Mouse (Mus musculus) ES-Bruce4 (cell line): Measurements from ENCODE around the gene Prdx2.

Source experiments
- CTCF ChIP-seq: IDR thresholded peaks from one replicate; pipeline ENCODE4 v1.8.1; 2011; ENCODE audit warnings: low read depth, low read length
- EP300 ChIP-seq: IDR thresholded peaks from 2 replicates; pipeline ENCODE4 v1.6.1; 2011; ENCODE audit warnings: low read depth, low read length; ENCODE audit not compliant: insufficient read depth
- POLR2A ChIP-seq: IDR thresholded peaks from one replicate; pipeline ENCODE4 v1.8.1; 2011; ENCODE audit warnings: low read length; ENCODE audit not compliant: insufficient read depth

GRCm38 (mm10) chr8:84970135-84970790, 876 bp downstream of the Prdx2 start:
- TF ChIP-seq CTCF (no peak), POLR2A (no peak), EP300 (no peak)
